Mouse (Mus musculus) forebrain, postnatal 0 days (tissue): Measurements from ENCODE around the gene Oaz2. TPM values are rescaled to one million over a fixed set of nuclear protein-coding genes. Genes with fewer than 3 reads are reported as not detected.

Experiments used
- ATAC-seq: fragments of 200-750 bp; cut with Nextera tagmentation; 2 replicates; pipeline ENCODE4 v1.8.0; 2017; ENCODE audit warnings: mild to moderate bottlenecking, moderate library complexity
- DNase-seq: peaks from one replicate; pipeline ENCODE4 v3.0.0-alpha.2; 2015
- H3K27ac ChIP-seq: fragments of 300-500 bp; sonication (generic); 2 replicates; pipeline ENCODE4 v1.5.1; 2014; ENCODE audit warnings: low read depth, mild to moderate bottlenecking, antibody characterized with exemption, low read length, moderate library complexity, mixed read lengths
- H3K27me3 ChIP-seq: fragments of 300-500 bp; sonication (generic); 2 replicates; pipeline ENCODE4 v1.6.1; 2014; ENCODE audit warnings: mild to moderate bottlenecking, low read length, mixed read lengths; ENCODE audit not compliant: insufficient read depth
- H3K36me3 ChIP-seq: fragments of 300-500 bp; sonication (generic); 2 replicates; pipeline ENCODE4 v1.6.1; 2014; ENCODE audit warnings: mild to moderate bottlenecking, moderate library complexity; ENCODE audit not compliant: insufficient read depth
- H3K4me1 ChIP-seq: fragments of 300-500 bp; sonication (generic); 2 replicates; pipeline ENCODE4 v1.6.1; 2014; ENCODE audit warnings: antibody characterized with exemption; ENCODE audit not compliant: insufficient read depth
- H3K4me2 ChIP-seq: fragments of 300-500 bp; sonication (generic); 2 replicates; pipeline ENCODE4 v1.6.1; 2014; ENCODE audit warnings: low read depth, mild to moderate bottlenecking, moderate library complexity
- H3K4me3 ChIP-seq: fragments of 300-500 bp; sonication (generic); 2 replicates; pipeline ENCODE4 v1.5.1; 2014; ENCODE audit warnings: low read depth, low read length, mixed read lengths
- H3K9ac ChIP-seq: fragments of 300-500 bp; sonication (generic); 2 replicates; pipeline ENCODE4 v1.6.1; 2014; ENCODE audit warnings: mild to moderate bottlenecking
- H3K9me3 ChIP-seq: fragments of 300-500 bp; sonication (generic); 2 replicates; pipeline ENCODE4 v1.6.1; 2016; ENCODE audit warnings: low read length
- CTCF ChIP-seq: sonication (generic); IDR thresholded peaks from 2 replicates; pipeline ENCODE4 v1.5.1; 2016; ENCODE audit warnings: antibody characterized with exemption, control low read depth, low read depth
- WGBS: fragments of 180-500 bp; shearing (Covaris S2); extraction: QIAGEN DNeasy Blood & Tissue Kit; methylation state at CpG from one replicate; pipeline ENCODE4 v1.1.7; 2014; 5-methylcytosine and 5-hydroxymethylcytosine counted together
- polyA plus RNA-seq: library from polyadenylated mRNA; unstranded; fragments of >200 nt; fragmentation: Nextera tagmentation; extraction: Ambion mirVana; gene quantifications from 2 replicates; pipeline ENCODE4 v1.2.1, GENCODE M21; 2015
- total RNA-seq: library from RNA; depleted of rRNA; stranded (reverse); fragments of >200 nt; gene quantifications from 2 replicates; pipeline ENCODE4 v1.2.3, GENCODE M21; 2014

Oaz2 gene
- total and polyA plus RNA-seq, 2 experiments from 2014 or later, result 301 to 374 TPM

DNA sequence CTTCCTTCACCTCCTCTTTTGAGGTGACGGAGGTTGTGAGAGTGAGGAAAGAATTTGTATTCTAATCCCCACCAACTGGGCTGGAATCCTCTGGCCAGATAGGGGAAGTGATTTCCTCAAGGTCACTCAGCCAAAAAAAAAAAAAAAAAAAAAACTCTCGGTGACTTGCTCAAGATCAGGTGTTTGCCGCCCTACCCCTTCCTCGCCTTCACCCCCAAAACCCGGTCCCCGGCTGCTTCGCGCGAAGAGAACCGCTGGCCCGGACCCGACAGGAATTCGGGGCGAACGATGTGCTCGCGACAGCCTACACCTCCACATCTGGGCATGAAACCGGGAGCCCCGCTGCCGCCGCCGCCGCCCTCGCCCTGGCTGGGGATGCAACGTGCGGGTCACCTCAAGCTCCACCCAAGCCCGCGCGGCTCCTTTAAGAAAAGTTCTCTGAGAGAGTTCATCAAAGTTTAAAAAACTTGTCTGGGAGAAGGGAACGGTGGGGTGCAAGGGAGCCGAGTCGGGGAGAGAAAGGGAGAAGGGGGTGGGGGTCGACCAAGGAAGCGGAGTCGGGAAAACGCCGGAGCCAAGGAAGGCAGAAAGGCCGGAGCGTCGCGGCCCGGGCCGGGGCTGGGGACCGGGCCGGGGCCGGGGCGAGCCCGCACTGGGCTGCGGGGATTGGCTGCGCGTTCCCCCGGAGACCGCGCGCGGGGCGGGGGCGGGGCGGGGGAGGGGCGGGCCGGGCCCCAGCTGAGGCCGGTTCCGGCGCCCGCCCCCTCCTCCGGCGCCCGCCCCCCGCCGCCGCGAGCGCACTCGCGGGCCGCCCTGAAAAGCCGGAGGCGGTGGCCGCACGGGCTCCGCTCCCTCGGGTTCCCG lies 37.8 kb upstream of the Oaz2 start:
- Histone ChIP-seq H3K36me3 (no peaks in the 10 kb centered on the region), H3K27ac (no peak overlapping the region), H3K27me3 (peaks cover 29% of the 10 kb centered on the region), H3K4me2 (peak overlapping the region; percentile 98), H3K4me1 (no peaks in the 10 kb centered on the region), H3K9me3 (no peaks in the 10 kb centered on the region), H3K4me3 (peak overlapping the region; percentile 62), H3K9ac (peak overlapping the region; percentile 51)
- WGBS, result 4% methylated on average over 46 of the region's 83 CpGs
- ATAC-seq (peak; percentile 90), DNase-seq (no peak)
- no peak for TF ChIP-seq CTCF

DNA sequence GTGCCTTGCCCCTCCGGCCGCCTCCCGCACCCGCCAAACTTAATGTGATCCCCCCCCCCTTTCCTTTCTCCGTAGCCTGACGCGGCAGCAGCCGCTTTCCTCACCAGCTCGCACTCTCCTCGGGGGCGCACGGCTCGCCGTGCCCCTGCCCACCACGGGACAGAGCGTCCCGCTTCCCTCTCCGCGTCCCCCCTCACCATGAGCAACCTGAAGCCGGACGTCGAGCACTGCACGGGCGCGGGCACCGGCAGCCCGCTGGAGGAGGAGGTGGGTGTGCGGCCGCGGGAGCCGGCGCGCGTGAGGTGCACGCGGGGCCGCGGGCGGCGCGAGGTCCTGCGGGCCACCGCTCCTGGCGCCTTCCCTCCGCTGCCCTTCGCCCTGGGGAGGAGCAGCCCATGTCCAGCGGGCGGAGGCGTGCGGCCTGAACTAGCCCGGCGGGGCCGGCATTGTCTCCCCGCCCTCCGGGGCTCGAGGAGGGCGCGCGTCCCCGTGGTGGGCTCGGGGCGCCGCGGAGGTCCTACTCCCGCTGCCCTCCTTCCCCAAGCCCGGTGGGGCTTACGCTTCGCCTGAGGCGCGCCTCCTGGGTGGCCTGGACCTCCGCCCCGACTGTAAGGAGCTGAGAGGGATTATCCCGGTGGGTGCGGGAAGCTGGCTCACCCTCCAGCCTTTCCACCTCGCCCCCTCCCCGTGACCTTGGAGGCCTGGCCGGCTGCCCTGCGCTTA lies 37.0 kb upstream of the Oaz2 start:
- H3K4me1 ChIP-seq, result no peaks in the 10 kb centered on the region
- H3K9ac ChIP-seq, result peak overlapping the region; percentile 51
- H3K27ac ChIP-seq, result no peak overlapping the region; the same call in 1 of the 2 replicates
- H3K4me3 ChIP-seq, result peak overlapping the region; percentile 62
- DNase-seq (peak; percentile 31), ATAC-seq (peak; percentile 75)
- 7% methylated on average over 70 of the region's 78 CpGs for WGBS
- H3K4me2 ChIP-seq, result peak overlapping the region; percentile 98
- no peaks in the 10 kb centered on the region for H3K36me3 ChIP-seq
- H3K9me3 ChIP-seq, result no peaks in the 10 kb centered on the region
- no peak for TF ChIP-seq CTCF
- peaks cover 29% of the 10 kb centered on the region for H3K27me3 ChIP-seq

DNA sequence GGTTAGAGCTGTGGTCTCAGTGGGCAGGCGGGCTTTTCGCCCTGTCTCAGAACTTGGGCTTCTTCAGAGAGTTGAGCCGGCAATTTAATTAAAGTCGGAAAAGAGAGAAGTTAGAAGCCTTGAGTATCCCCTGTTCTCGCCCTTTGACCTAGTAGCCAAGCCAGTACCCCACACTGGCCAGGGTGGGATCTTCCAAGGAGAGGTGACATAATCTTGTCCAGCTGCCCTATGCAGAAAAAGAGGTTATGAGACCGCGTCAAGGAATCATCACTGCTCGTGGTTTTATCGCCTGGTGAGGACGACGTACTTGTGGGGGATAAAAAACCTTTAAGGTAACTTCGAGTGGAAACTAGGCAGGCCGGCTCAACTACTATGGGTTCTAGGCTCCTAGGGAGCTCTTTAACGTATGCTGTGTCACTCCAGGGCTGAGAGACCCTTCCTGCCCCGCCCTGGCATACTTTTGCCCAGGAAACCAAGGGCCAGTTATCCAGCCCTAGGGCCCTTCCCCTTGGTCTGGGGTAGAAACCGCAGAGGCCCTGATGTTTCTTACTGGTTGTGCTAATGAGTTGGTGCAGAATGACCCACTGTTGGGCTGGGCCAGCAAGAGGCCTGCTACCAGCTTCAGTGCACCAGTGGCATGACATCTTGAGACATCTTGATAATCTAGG lies 36.3 kb upstream of the Oaz2 start:
- peak overlapping the region; percentile 98 for H3K4me2 ChIP-seq
- H3K9me3 ChIP-seq, result no peaks in the 10 kb centered on the region
- H3K27me3 ChIP-seq, result peaks cover 29% of the 10 kb centered on the region
- H3K4me3 ChIP-seq, result peak overlapping the region; percentile 62
- ATAC-seq (no peak), DNase-seq (no peak)
- TF ChIP-seq CTCF, result no peak
- H3K27ac ChIP-seq, result no peak overlapping the region
- no peaks in the 10 kb centered on the region for H3K4me1 ChIP-seq
- peak overlapping the region; percentile 51; the same call in 1 of the 2 replicates for H3K9ac ChIP-seq
- H3K36me3 ChIP-seq, result no peaks in the 10 kb centered on the region
- 32% methylated on average over 16 of the region's 16 CpGs for WGBS

DNA sequence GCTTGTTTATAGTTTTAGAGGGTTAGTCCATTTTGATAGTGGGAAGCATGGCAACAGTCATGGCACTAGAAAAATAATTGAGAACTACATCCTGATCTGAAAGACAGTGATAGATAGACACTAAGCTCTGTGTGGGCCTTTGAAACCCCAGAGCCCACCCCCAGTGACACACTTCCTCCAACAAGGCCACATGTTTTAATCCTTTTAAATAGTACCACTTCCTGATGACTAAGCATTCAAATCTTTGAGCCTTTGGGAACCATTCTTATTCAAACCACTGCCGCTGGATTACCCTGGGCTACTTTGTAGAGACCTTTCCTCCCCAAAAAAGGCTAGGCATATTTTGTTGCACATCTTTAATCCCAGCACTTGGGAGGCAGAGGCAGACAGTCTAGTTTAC lies 32.0 kb upstream of the Oaz2 start:
- no peak overlapping the region for H3K4me2 ChIP-seq
- no peak overlapping the region for H3K27ac ChIP-seq
- no peaks in the 10 kb centered on the region for H3K36me3 ChIP-seq
- DNase-seq (no peak), ATAC-seq (no peak)
- H3K27me3 ChIP-seq, result peaks cover 14% of the 10 kb centered on the region; the same call in 1 of the 2 replicates
- no peaks in the 10 kb centered on the region for H3K9me3 ChIP-seq
- H3K4me1 ChIP-seq, result no peaks in the 10 kb centered on the region
- 53% methylated on average over 1 of the region's 1 CpGs for WGBS
- H3K4me3 ChIP-seq, result no peak overlapping the region
- no peak for TF ChIP-seq CTCF
- H3K9ac ChIP-seq, result no peak overlapping the region

DNA sequence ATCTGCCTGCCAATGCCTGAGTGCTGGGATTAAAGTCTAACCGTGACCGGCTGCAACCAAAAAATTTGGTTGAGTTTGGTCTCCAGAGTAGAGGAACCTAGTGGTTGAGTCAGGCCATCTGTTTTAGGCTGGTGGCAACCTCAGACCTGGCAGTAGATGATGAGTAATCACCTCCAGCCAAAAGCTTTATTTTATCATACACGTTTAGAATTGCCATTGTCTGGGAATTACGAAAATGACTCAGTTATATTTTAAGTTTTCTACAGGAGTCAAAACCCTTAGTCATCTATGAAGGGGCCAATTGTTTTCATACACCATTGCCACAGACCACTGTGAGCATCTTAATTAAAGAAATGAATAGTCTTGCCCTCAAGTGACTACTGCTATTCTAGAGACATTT lies 30.9 kb upstream of the Oaz2 start:
- H3K4me1 ChIP-seq, result no peaks in the 10 kb centered on the region
- no peak overlapping the region for H3K4me2 ChIP-seq
- H3K27ac ChIP-seq, result no peak overlapping the region
- 85% methylated on average over 4 of the region's 4 CpGs for WGBS
- no peak for ATAC-seq
- H3K9me3 ChIP-seq, result no peaks in the 10 kb centered on the region
- H3K4me3 ChIP-seq, result no peak overlapping the region
- DNase-seq, result no peak
- H3K27me3 ChIP-seq, result 0 out of 2 replicates have a peak, but pooled peaks cover 2% of the 10 kb centered on the region
- H3K9ac ChIP-seq, result no peak overlapping the region
- TF ChIP-seq CTCF, result no peak
- H3K36me3 ChIP-seq, result no peaks in the 10 kb centered on the region

DNA sequence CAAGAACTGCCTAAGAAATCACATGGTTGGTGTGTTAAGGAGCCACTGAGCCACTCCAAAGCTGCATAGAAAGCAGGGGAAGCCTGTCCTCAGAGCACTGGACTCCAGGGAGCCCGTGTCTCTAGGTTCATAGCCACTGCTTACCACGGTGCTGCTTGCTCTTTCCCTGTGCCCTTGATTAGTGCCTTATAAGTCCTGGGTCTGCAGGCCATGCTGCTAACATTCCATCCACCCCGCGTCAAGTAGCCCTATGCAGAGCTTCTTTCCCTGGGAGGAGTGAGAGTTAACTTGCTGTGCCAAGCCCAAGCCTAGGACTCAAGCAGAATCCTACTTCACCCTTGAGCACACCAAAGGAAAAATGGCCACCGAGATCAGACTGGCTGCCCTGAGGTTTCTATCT lies 28.7 kb upstream of the Oaz2 start:
- Histone ChIP-seq H3K27me3 (no peaks in the 10 kb centered on the region), H3K9ac (no peak overlapping the region), H3K36me3 (no peaks in the 10 kb centered on the region), H3K4me2 (no peak overlapping the region), H3K4me1 (no peaks in the 10 kb centered on the region), H3K9me3 (no peaks in the 10 kb centered on the region), H3K27ac (no peak overlapping the region), H3K4me3 (no peak overlapping the region)
- ATAC-seq, result no peak
- no peak for DNase-seq
- no peak for TF ChIP-seq CTCF
- WGBS, result 63% methylated on average over 5 of the region's 5 CpGs
